21 mouse cellular contexts compared by ENCODE assay signal in the genomic region with DNA sequence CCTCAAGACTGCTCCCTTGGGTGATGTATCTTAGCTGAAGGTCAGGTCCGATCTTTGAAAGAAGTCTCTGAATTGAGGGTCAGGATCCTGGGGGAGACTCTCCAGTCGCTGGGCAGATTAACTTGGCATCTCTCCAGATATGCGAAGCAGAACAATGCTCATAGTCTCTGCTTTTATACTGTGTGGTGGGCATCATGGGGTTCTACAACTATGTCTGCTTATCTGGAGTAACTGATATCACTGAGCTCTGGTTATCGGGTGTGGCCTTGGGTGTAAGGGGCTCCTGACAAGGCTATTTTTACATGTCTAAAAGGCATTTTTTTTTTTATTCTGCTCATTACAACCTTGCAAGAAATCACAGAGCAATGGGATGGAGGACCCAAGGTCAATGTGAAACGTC. TPM values are rescaled to one million over a fixed set of nuclear protein-coding genes. Genes with fewer than 3 reads are reported as not detected.
A peak's percentile ranks its signal among the peaks of the same experiment; 100 is the strongest.
DNase-seq lines count a peak whose midpoint lies in the region; ATAC-seq and TF ChIP-seq lines count a peak whose summit lies in the region.
"Had no signal": no experiment of that assay in that cellular context is flagged by ENCODE, and none has a peak within 500 bp of the region (broad histone marks: within the 10 kb centered on the region; RNA-seq: fewer than 3 reads in every experiment).

No protein-coding gene starts in this region.

- no peak for TF ChIP-seq POLR2A in MEL (IDR thresholded peaks at IDR 0.05; ENCODE audit: control insufficient read depth in 1 of 2, insufficient read depth in 1 of 2, low read depth in 1 of 2, low read length in 2 of 2, poor library complexity in 1 of 2)

- whole genome bisulfite sequencing in heart, embryonic 15.5 days, result 27% methylated on average over 5 of the region's 5 CpGs
- WGBS in liver, embryonic 15.5 days (ENCODE audit: insufficient replicate concordance), result 28% methylated on average over 5 of the region's 5 CpGs

- H3K36me3 ChIP-seq in heart, embryonic 15.5 days, result no peaks in the 10 kb centered on the region
- H3K36me3 ChIP-seq in G1E (replicated peaks) (no peaks in the 10 kb centered on the region), MEL (ENCODE audit: control insufficient read depth in 1 of 2, insufficient read depth in 2 of 2, low read length in 2 of 2) (peaks cover 0 to 11% of the 10 kb centered on the region in 2 experiments; a peak in 2 of 4 replicates)
- no peaks in the 10 kb centered on the region for H3K36me3 ChIP-seq in liver, embryonic 15.5 days (replicated peaks)
- H3K36me3 ChIP-seq: hindbrain, embryonic 15.5 days; limb, embryonic 10.5 days; midbrain, embryonic 13.5 days; stomach, embryonic 15.5 days had no signal

- no peak overlapping the region for H3K9ac ChIP-seq in heart, embryonic 15.5 days
- no peak overlapping the region for H3K9ac ChIP-seq in MEL (ENCODE audit: control insufficient read depth, low read depth, low read length, poor library complexity, severe bottlenecking)
- H3K9ac ChIP-seq in liver, embryonic 15.5 days, result no peak overlapping the region
- H3K9ac ChIP-seq: forebrain, embryonic 13.5 days; hindbrain, embryonic 15.5 days; midbrain, embryonic 13.5 days; stomach, embryonic 15.5 days had no signal

- peak overlapping the region; percentile 55; the same call in 1 of the 2 replicates for H3K27ac ChIP-seq in heart, embryonic 15.5 days
- H3K27ac ChIP-seq in MEL (ENCODE audit: control insufficient read depth, low read depth, low read length), result no peak overlapping the region
- H3K27ac ChIP-seq in liver, embryonic 15.5 days (replicated peaks), result no peak overlapping the region
- H3K27ac ChIP-seq: forebrain, embryonic 13.5 days; hindbrain, embryonic 15.5 days; left cerebral cortex, adult 2 months; limb, embryonic 10.5 days; midbrain, embryonic 13.5 days; stomach, embryonic 15.5 days had no signal

- no peak overlapping the region for H3K4me2 ChIP-seq in heart, embryonic 15.5 days
- no peak overlapping the region; the same call in 1 of the 2 replicates for H3K4me2 ChIP-seq in liver, embryonic 15.5 days
- H3K4me2 ChIP-seq: forebrain, embryonic 13.5 days; hindbrain, embryonic 15.5 days; midbrain, embryonic 13.5 days; stomach, embryonic 15.5 days had no signal

- TF ChIP-seq RAD21 in MEL (IDR thresholded peaks at IDR 0.05; ENCODE audit: low read depth, low read length), result no peak

- ATAC-seq in heart, embryonic 15.5 days (replicated peaks; ENCODE audit: insufficient number of reproducible peaks, insufficient read depth, low FRiP score, low read depth), result 0 out of 2 replicates have a peak, but pooled peaks have one; percentile 18
- peak; percentile 90 for ATAC-seq in G1E (ENCODE audit: extremely low read depth, insufficient number of reproducible peaks, low FRiP score, poor library complexity, severe bottlenecking)
- peak; percentile 74 for ATAC-seq in liver, embryonic 15.5 days (ENCODE audit: insufficient read depth)
- ATAC-seq: forebrain, embryonic 13.5 days; lung, postnatal 0 days; midbrain, embryonic 13.5 days had no signal

- DNase-seq in heart, adult 8-10 months (ENCODE audit: low spot score), result no peak
- DNase-seq in G1E (ENCODE audit: low spot score) (peak; percentile 27), MEL (ENCODE audit: low read depth, low spot score) (peak; percentile 38)
- DNase-seq in right cerebral cortex, postnatal 4 days, result no peak
- DNase-seq in ovary, postnatal 10 days (ENCODE audit: low spot score), result no peak
- DNase-seq: adrenal gland, postnatal 14 days; cerebellum, adult 2 months; cerebellum, postnatal 36 days; kidney, adult 8-10 months; kidney, postnatal 10 days; thymus, adult 2 months; thymus, postnatal 4 days had no signal

- H3K79me2 ChIP-seq in MEL (ENCODE audit: control insufficient read depth, insufficient read depth, low read length, poor library complexity), result no peaks in the 10 kb centered on the region

- H3K4me3 ChIP-seq in heart, embryonic 15.5 days, result no peak overlapping the region
- H3K4me3 ChIP-seq in G1E (ENCODE audit: low read depth, low read length) (peak overlapping the region; percentile 31; the same call in 1 of the 2 replicates), MEL (ENCODE audit: control insufficient read depth in 1 of 2, insufficient read depth in 1 of 2, low read depth in 2 of 2, low read length in 2 of 2) (no peak overlapping the region)
- no peak overlapping the region for H3K4me3 ChIP-seq in liver, embryonic 15.5 days (replicated peaks)
- H3K4me3 ChIP-seq: forebrain, embryonic 13.5 days; hindbrain, embryonic 15.5 days; left cerebral cortex, adult 2 months; limb, embryonic 10.5 days; midbrain, embryonic 13.5 days; stomach, embryonic 15.5 days had no signal

- no peak for TF ChIP-seq CTCF in G1E (IDR thresholded peaks at IDR 0.05; ENCODE audit: low read depth, low read length)
- no peak for TF ChIP-seq CTCF in MEL (IDR thresholded peaks at IDR 0.05 in 2 of 3, conservative IDR thresholded peaks at IDR 0.05 in 1 of 3; ENCODE audit: control insufficient read depth in 1 of 3, insufficient read depth in 1 of 3, low read depth in 2 of 3, low read length in 3 of 3, poor library complexity in 1 of 3, severe bottlenecking in 1 of 3)

- no peaks in the 10 kb centered on the region for H3K27me3 ChIP-seq in heart, embryonic 15.5 days
- no peaks in the 10 kb centered on the region for H3K27me3 ChIP-seq in G1E (ENCODE audit: insufficient read depth, low read length)
- no peaks in the 10 kb centered on the region for H3K27me3 ChIP-seq in MEL (ENCODE audit: control insufficient read depth in 1 of 2, insufficient read depth in 2 of 2, low read length in 2 of 2)
- H3K27me3 ChIP-seq in liver, embryonic 15.5 days, result no peaks in the 10 kb centered on the region
- H3K27me3 ChIP-seq: forebrain, embryonic 13.5 days; hindbrain, embryonic 15.5 days; midbrain, embryonic 13.5 days; stomach, embryonic 15.5 days had no signal

- H3K4me1 ChIP-seq in heart, embryonic 15.5 days (replicated peaks), result peaks cover 13% of the 10 kb centered on the region
- H3K4me1 ChIP-seq in G1E (ENCODE audit: insufficient read depth, low read depth, low read length) (peaks cover 23% of the 10 kb centered on the region), MEL (ENCODE audit: control insufficient read depth in 1 of 2, insufficient read depth in 2 of 2, low read length in 2 of 2) (peaks cover 5 to 10% of the 10 kb centered on the region in 2 experiments)
- H3K4me1 ChIP-seq in liver, embryonic 15.5 days (replicated peaks), result peaks cover 20% of the 10 kb centered on the region
- H3K4me1 ChIP-seq: forebrain, embryonic 13.5 days; hindbrain, embryonic 15.5 days; limb, embryonic 10.5 days; midbrain, embryonic 13.5 days; stomach, embryonic 15.5 days had no signal

- H3K9me3 ChIP-seq in heart, embryonic 15.5 days (replicated peaks), result no peaks in the 10 kb centered on the region
- H3K9me3 ChIP-seq in G1E (replicated peaks) (no peaks in the 10 kb centered on the region), MEL (replicated peaks; ENCODE audit: insufficient read depth, low read length) (no peaks in the 10 kb centered on the region)
- H3K9me3 ChIP-seq in liver, embryonic 15.5 days (replicated peaks), result no peaks in the 10 kb centered on the region
- H3K9me3 ChIP-seq: forebrain, embryonic 13.5 days; hindbrain, embryonic 15.5 days; limb, embryonic 10.5 days; midbrain, embryonic 13.5 days; stomach, embryonic 15.5 days had no signal

- peak; percentile 46 to 65 for TF ChIP-seq EP300 in MEL (IDR thresholded peaks at IDR 0.05; ENCODE audit: low read depth in 1 of 2, low read length in 2 of 2)

TF ChIP-seq in MEL, 35 proteins besides CTCF, POLR2A, EP300 and RAD21 (continues in another document):
- TF ChIP-seq POLR2AphosphoS2 (IDR thresholded peaks at IDR 0.05; ENCODE audit: low read length) (no peak), UBTF (IDR thresholded peaks at IDR 0.05; ENCODE audit: borderline replicate concordance, insufficient read depth, low read depth, low read length) (no peak), TCF12 (IDR thresholded peaks at IDR 0.05; ENCODE audit: low read depth, low read length) (peak; percentile 72), MAZ (IDR thresholded peaks at IDR 0.05; ENCODE audit: low read depth, low read length) (no peak), GABPA (IDR thresholded peaks at IDR 0.05; ENCODE audit: low read depth, low read length) (no peak), SMC3 (IDR thresholded peaks at IDR 0.05; ENCODE audit: low read depth, low read length) (no peak), CHD2 (IDR thresholded peaks at IDR 0.05; ENCODE audit: low read length) (no peak), ZNF384 (IDR thresholded peaks at IDR 0.05; ENCODE audit: low read depth, low read length) (peak; percentile 85), TAL1 (IDR thresholded peaks at IDR 0.05; ENCODE audit: low read length) (0 out of 2 replicates have a peak, but pooled peaks have one; percentile 25), HCFC1 (IDR thresholded peaks at IDR 0.05; ENCODE audit: low read depth, low read length) (no peak), RCOR1 (IDR thresholded peaks at IDR 0.05; ENCODE audit: low read depth, low read length) (peak; percentile 48; the same call in 1 of the 2 replicates), JUND (IDR thresholded peaks at IDR 0.05; ENCODE audit: low read depth, low read length) (no peak), KAT2A (conservative IDR thresholded peaks at IDR 0.05; ENCODE audit: low read depth, low read length) (no peak), TBP (IDR thresholded peaks at IDR 0.05; ENCODE audit: low read depth, low read length) (no peak), GATA1 (IDR thresholded peaks at IDR 0.05; ENCODE audit: low read depth, low read length) (peak; percentile 74), E2F4 (IDR thresholded peaks at IDR 0.05; ENCODE audit: borderline replicate concordance, low read depth, low read length) (no peak), ETS1 (IDR thresholded peaks at IDR 0.05; ENCODE audit: low read depth, low read length) (peak; percentile 53; the same call in 1 of the 2 replicates), ELF1 (IDR thresholded peaks at IDR 0.05; ENCODE audit: low read depth, low read length) (no peak), SIN3A (IDR thresholded peaks at IDR 0.05; ENCODE audit: low read length) (no peak), BHLHE40 (IDR thresholded peaks at IDR 0.05; ENCODE audit: borderline replicate concordance, low read depth, low read length) (no peak), MYB (IDR thresholded peaks at IDR 0.05; ENCODE audit: low read depth, low read length) (no peak)

RNA-seq across cellular contexts. Expression of gene Otud4, which starts 13.2 kb away (rescaled TPM):
- 11.6 and 13.3 TPM in 2 replicates for polyA plus RNA-seq in heart, embryonic 15.5 days (2015; fragmentation: Nextera tagmentation; extraction: Ambion mirVana)
- total RNA-seq in heart, adult 8-10 months (2022), result 10 to 100 TPM; 44.8 to 53.7 (median 46.0) TPM
- total RNA-seq in G1E (2014; fragmentation: Nextera tagmentation) (99.3 and 116 TPM in 2 replicates), G1E (2017) (81.7 and 84.1 TPM in 2 replicates), MEL (2012; rRNA removed) (42.8 and 45.3 TPM in 2 replicates)
- polyA plus RNA-seq in G1E (2012) (5.4 and 7.4 TPM in 2 replicates), MEL (2012; ENCODE audit: insufficient read depth in 1 of 2, insufficient read length in 2 of 2, low read depth in 1 of 2, low replicate concordance in 2 of 2, missing spikeins in 1 of 2) (10 to 100 TPM; 51.7 to 53.4 TPM)
- polyA plus RNA-seq in liver, embryonic 15.5 days (2015; fragmentation: Nextera tagmentation; extraction: Ambion mirVana), result 5.8 and 7.3 TPM in 2 replicates

Comparison
In these comparisons a context has a peak if more than half of its experiments do, and no peak if none do; other contexts are left out.
1. ATAC-seq: peak in every context shown above with its lines; median percentile 90 in G1E; 74 in liver, embryonic 15.5 days; 18 in heart, embryonic 15.5 days.
2. DNase-seq: peak in G1E (single experiment) and MEL (single experiment); none in heart, adult 8-10 months (single experiment), right cerebral cortex, postnatal 4 days (single experiment) and ovary, postnatal 10 days (single experiment).